Mouse (Mus musculus) CH12.LX (cell line): Measurements from ENCODE around the gene Gatd1. TPM values are rescaled to one million over a fixed set of nuclear protein-coding genes. Genes with fewer than 3 reads are reported as not detected.

Experiments
- DNase-seq: peaks from one replicate; pipeline ENCODE4 v3.0.0-alpha.2; 2013; ENCODE audit errors: extremely low read depth
- H3K27ac ChIP-seq: 2 replicates; pipeline ENCODE4 v1.5.1; 2012; ENCODE audit warnings: low read depth, mild to moderate bottlenecking, control low read depth, moderate library complexity; ENCODE audit not compliant: insufficient read depth
- H3K27me3 ChIP-seq: replicated peaks from 2 replicates; pipeline ENCODE3; 2012; ENCODE audit warnings: inconsistent platforms
- H3K36me3 ChIP-seq, 2 experiments: replicated peaks in 1 of 2; 2 replicates each; pipeline versions ENCODE3 to v1.6.1; 2012; ENCODE audit warnings: inconsistent platforms in 1 of 2, low read length in 1 of 2, mild to moderate bottlenecking in 1 of 2, mixed read lengths in 1 of 2, moderate library complexity in 1 of 2; ENCODE audit not compliant: control insufficient read depth in 1 of 2, insufficient read depth in 1 of 2
- H3K4me1 ChIP-seq, 2 experiments: 2 replicates each; pipeline ENCODE4 v1.6.1; 2012; ENCODE audit warnings: inconsistent platforms in 1 of 2, moderate library complexity in 1 of 2; ENCODE audit not compliant: insufficient read depth in 2 of 2, control insufficient read depth in 1 of 2
- H3K4me2 ChIP-seq: 2 replicates; pipeline ENCODE4 v1.6.1; 2012; ENCODE audit warnings: low read depth, mild to moderate bottlenecking, control low read depth; ENCODE audit not compliant: poor library complexity, insufficient read depth, severe bottlenecking
- H3K4me3 ChIP-seq, 3 experiments: fragments of 150-350 bp in 1 of 3; sonication (generic) in 1 of 3; replicated peaks in 1 of 3; 2 replicates each; pipeline versions ENCODE3 to v1.5.1; 2011 to 2012; ENCODE audit warnings: low read depth in 2 of 3, low read length in 2 of 3, mild to moderate bottlenecking in 2 of 3, moderate library complexity in 2 of 3, control low read depth in 1 of 3, improper control_type of control experiment in 1 of 3, inconsistent platforms in 1 of 3, mixed read lengths in 1 of 3; ENCODE audit not compliant: poor library complexity in 1 of 3
- H3K79me2 ChIP-seq: replicated peaks from 2 replicates; pipeline ENCODE4 v1.6.1; 2012; ENCODE audit warnings: mild to moderate bottlenecking, moderate library complexity; ENCODE audit not compliant: control insufficient read depth, poor library complexity, insufficient read depth, severe bottlenecking; ENCODE audit errors: extremely low read depth
- H3K9ac ChIP-seq: 2 replicates; pipeline ENCODE4 v1.6.1; 2012; ENCODE audit warnings: low read depth, mild to moderate bottlenecking, control low read depth, moderate library complexity; ENCODE audit not compliant: insufficient read depth
- H3K9me3 ChIP-seq: replicated peaks from 2 replicates; pipeline ENCODE3; 2012; ENCODE audit warnings: low read length, inconsistent platforms, mixed read lengths
- BHLHE40 ChIP-seq: IDR thresholded peaks from 2 replicates; pipeline ENCODE4 v1.6.1; 2011; ENCODE audit warnings: mild to moderate bottlenecking, low read depth, low read length, improper control_type of control experiment
- CHD1 ChIP-seq: IDR thresholded peaks from 2 replicates; pipeline ENCODE4 v1.6.1; 2012; ENCODE audit warnings: low read depth, low read length, improper control_type of control experiment, inconsistent platforms
- CHD2 ChIP-seq: IDR thresholded peaks from 2 replicates; pipeline ENCODE4 v1.6.1; 2011; ENCODE audit warnings: low read length, improper control_type of control experiment
- CTCF ChIP-seq, 2 experiments: IDR thresholded peaks in 1 of 2; conservative IDR thresholded peaks in 1 of 2; 2 replicates each; pipeline ENCODE4 v1.5.1; 2011 to 2012; ENCODE audit warnings: low read depth in 2 of 2, low read length in 2 of 2, improper control_type of control experiment in 1 of 2, inconsistent platforms in 1 of 2, mild to moderate bottlenecking in 1 of 2, moderate library complexity in 1 of 2
- E2F4 ChIP-seq: IDR thresholded peaks from 2 replicates; pipeline ENCODE4 v1.6.1; 2011; ENCODE audit warnings: low read depth, low read length, improper control_type of control experiment; ENCODE audit not compliant: insufficient replicate concordance
- ELF1 ChIP-seq: IDR thresholded peaks from 2 replicates; pipeline ENCODE4 v1.6.1; 2014; ENCODE audit warnings: low read depth, mild to moderate bottlenecking, inconsistent platforms, low read length, improper control_type of control experiment
- EP300 ChIP-seq: IDR thresholded peaks from 2 replicates; pipeline ENCODE4 v1.6.1; 2011; ENCODE audit warnings: low read length, improper control_type of control experiment
- ETS1 ChIP-seq: conservative IDR thresholded peaks from 2 replicates; pipeline ENCODE4 v1.6.1; 2012; ENCODE audit warnings: low read depth, mild to moderate bottlenecking, inconsistent platforms, low read length, improper control_type of control experiment, moderate library complexity
- GABPA ChIP-seq: IDR thresholded peaks from 2 replicates; pipeline ENCODE4 v1.6.1; 2012; ENCODE audit warnings: low read depth, low read length, improper control_type of control experiment, inconsistent platforms; ENCODE audit not compliant: insufficient replicate concordance
- HCFC1 ChIP-seq: IDR thresholded peaks from 2 replicates; pipeline ENCODE4 v1.6.1; 2012; ENCODE audit warnings: low read depth, mild to moderate bottlenecking, inconsistent platforms, low read length, improper control_type of control experiment
- IRF4 ChIP-seq: IDR thresholded peaks from 2 replicates; pipeline ENCODE4 v1.6.1; 2014; ENCODE audit warnings: low read depth, mild to moderate bottlenecking, inconsistent platforms, low read length, improper control_type of control experiment
- JUND ChIP-seq: conservative IDR thresholded peaks from 2 replicates; pipeline ENCODE4 v1.6.1; 2011; ENCODE audit warnings: low read depth, low read length, improper control_type of control experiment
- KAT2A ChIP-seq: IDR thresholded peaks from 2 replicates; pipeline ENCODE4 v1.6.1; 2012; ENCODE audit warnings: low read length, improper control_type of control experiment, inconsistent platforms; ENCODE audit not compliant: insufficient replicate concordance
- MAFK ChIP-seq: IDR thresholded peaks from 2 replicates; pipeline ENCODE4 v1.6.1; 2011; ENCODE audit warnings: low read length, improper control_type of control experiment; ENCODE audit not compliant: insufficient replicate concordance
- MAX ChIP-seq: IDR thresholded peaks from 2 replicates; pipeline ENCODE4 v1.6.1; 2011; ENCODE audit warnings: low read length, improper control_type of control experiment
- MAZ ChIP-seq: IDR thresholded peaks from 2 replicates; pipeline ENCODE4 v1.6.1; 2012; ENCODE audit warnings: low read depth, mild to moderate bottlenecking, inconsistent platforms, low read length, improper control_type of control experiment, moderate library complexity
- MEF2A ChIP-seq: IDR thresholded peaks from 2 replicates; pipeline ENCODE4 v1.6.1; 2014; ENCODE audit warnings: low read depth, mild to moderate bottlenecking, inconsistent platforms, low read length, improper control_type of control experiment, borderline replicate concordance
- MYC ChIP-seq: IDR thresholded peaks from 2 replicates; pipeline ENCODE4 v1.6.1; 2011; ENCODE audit warnings: low read depth, mild to moderate bottlenecking, improper control_type of control experiment, low read length
- PAX5 ChIP-seq: IDR thresholded peaks from 2 replicates; pipeline ENCODE4 v1.6.1; 2012; ENCODE audit warnings: low read length, inconsistent platforms, mixed read lengths
- POLR2A ChIP-seq: IDR thresholded peaks from 2 replicates; pipeline ENCODE4 v1.6.1; 2011; ENCODE audit warnings: low read depth, mild to moderate bottlenecking, improper control_type of control experiment, low read length
- RCOR1 ChIP-seq: conservative IDR thresholded peaks from 2 replicates; pipeline ENCODE4 v1.6.1; 2012; ENCODE audit warnings: low read depth, mild to moderate bottlenecking, inconsistent platforms, low read length, improper control_type of control experiment
- SMC3 ChIP-seq: IDR thresholded peaks from 2 replicates; pipeline ENCODE4 v1.6.1; 2011; ENCODE audit warnings: low read depth, low read length, improper control_type of control experiment
- TBP ChIP-seq: conservative IDR thresholded peaks from 2 replicates; pipeline ENCODE4 v1.6.1; 2011; ENCODE audit warnings: low read depth, low read length, improper control_type of control experiment
- TCF12 ChIP-seq: IDR thresholded peaks from 2 replicates; pipeline ENCODE4 v1.6.1; 2014; ENCODE audit warnings: low read depth, mild to moderate bottlenecking, inconsistent platforms, low read length, improper control_type of control experiment
- UBTF ChIP-seq: IDR thresholded peaks from 2 replicates; pipeline ENCODE4 v1.6.1; 2012; ENCODE audit warnings: low read depth, mild to moderate bottlenecking, inconsistent platforms, low read length, improper control_type of control experiment, moderate library complexity
- USF1 ChIP-seq: IDR thresholded peaks from 2 replicates; pipeline ENCODE4 v1.6.1; 2014; ENCODE audit warnings: low read depth, mild to moderate bottlenecking, inconsistent platforms, low read length, improper control_type of control experiment
- USF2 ChIP-seq: conservative IDR thresholded peaks from 2 replicates; pipeline ENCODE4 v1.6.1; 2011; ENCODE audit warnings: low read depth, low read length, improper control_type of control experiment
- ZC3H11A ChIP-seq: IDR thresholded peaks from 2 replicates; pipeline ENCODE4 v1.6.1; 2012; ENCODE audit warnings: low read depth, mild to moderate bottlenecking, inconsistent platforms, low read length, improper control_type of control experiment
- ZKSCAN1 ChIP-seq: IDR thresholded peaks from 2 replicates; pipeline ENCODE4 v1.6.1; 2012; ENCODE audit warnings: low read depth, inconsistent platforms, low read length, improper control_type of control experiment, borderline replicate concordance
- ZMIZ1 ChIP-seq: IDR thresholded peaks from 2 replicates; pipeline ENCODE4 v1.6.1; 2012; ENCODE audit warnings: low read depth, mild to moderate bottlenecking, inconsistent platforms, low read length, improper control_type of control experiment
- ZNF384 ChIP-seq: IDR thresholded peaks from 2 replicates; pipeline ENCODE4 v1.6.1; 2012; ENCODE audit warnings: low read depth, low read length, improper control_type of control experiment, inconsistent platforms
- dilution Hi-C: fragments of 300-500 bp; cut with MboI; formaldehyde crosslinking; loops from 2 replicates; pipeline ENCODE4 v1.14.3; 2020; ENCODE audit warnings: low sequenced_read_pairs; ENCODE audit not compliant: extremely low pct_unique_long_range_greater_than_20kb, extremely low pct_ligation_motif_present
- in situ Hi-C: fragments of 300-500 bp; cut with MboI; formaldehyde crosslinking; loops from 3 replicates; pipeline ENCODE4 v1.14.3; 2019; ENCODE audit warnings: low sequenced_read_pairs, low pct_ligation_motif_present, low pct_unique_long_range_greater_than_20kb, mixed read lengths
- polyA plus RNA-seq: library from polyadenylated mRNA; unstranded; fragments of >175 nt; gene quantifications from 2 replicates; pipeline ENCODE4 v1.2.1, GENCODE M21; 2012; ENCODE audit warnings: low read depth; ENCODE audit not compliant: insufficient read length
- total RNA-seq, 2 experiments: library from RNA; depleted of rRNA; stranded (reverse); fragments of 300-350 nt in 1 of 2; fragments of >200 nt in 1 of 2; gene quantifications; 2 replicates each; pipeline ENCODE4 v1.2.3; 2012 to 2014

Gene Gatd1
- total and polyA plus RNA-seq, 3 experiments, result 21.2 to 31.4 (median 29.6) TPM

DNA sequence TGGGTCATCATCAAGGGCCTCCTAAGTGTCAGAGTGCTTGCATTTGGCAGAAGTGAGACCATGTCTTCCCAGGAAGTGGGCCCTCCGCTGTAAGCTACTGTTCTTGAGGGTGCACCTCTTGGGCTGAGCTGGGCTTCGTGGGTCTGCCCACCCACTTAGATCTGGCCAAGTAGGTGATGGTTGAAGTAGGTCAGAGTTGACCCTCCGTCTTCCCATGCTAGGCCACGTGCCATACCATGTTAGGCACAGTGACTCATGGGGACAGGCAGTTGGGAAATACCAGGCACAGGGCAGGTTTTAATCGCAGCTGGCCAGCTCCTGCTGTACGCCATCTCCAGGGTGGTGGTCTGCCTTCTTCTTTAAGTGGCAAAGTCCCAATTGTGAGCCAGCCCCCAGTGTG lies 42.8 kb upstream of the Gatd1 start:
- Histone ChIP-seq H3K27ac (no peak overlapping the region), H3K4me1 (peaks cover 11 to 26% of the 10 kb centered on the region in 2 experiments), H3K4me2 (no peak overlapping the region), H3K9ac (no peak overlapping the region), H3K79me2 (no peaks in the 10 kb centered on the region), H3K4me3 (no peak overlapping the region), H3K9me3 (no peaks in the 10 kb centered on the region), H3K27me3 (no peaks in the 10 kb centered on the region), H3K36me3 (peaks cover 28 to 49% of the 10 kb centered on the region in 2 experiments)
- no peak for DNase-seq
- in situ Hi-C loops, result no loop called here
- TF ChIP-seq E2F4 (no peak), RCOR1 (no peak), KAT2A (no peak), MYC (no peak), CHD2 (no peak), ZNF384 (no peak)
- dilution Hi-C loops, result no loop called here

DNA sequence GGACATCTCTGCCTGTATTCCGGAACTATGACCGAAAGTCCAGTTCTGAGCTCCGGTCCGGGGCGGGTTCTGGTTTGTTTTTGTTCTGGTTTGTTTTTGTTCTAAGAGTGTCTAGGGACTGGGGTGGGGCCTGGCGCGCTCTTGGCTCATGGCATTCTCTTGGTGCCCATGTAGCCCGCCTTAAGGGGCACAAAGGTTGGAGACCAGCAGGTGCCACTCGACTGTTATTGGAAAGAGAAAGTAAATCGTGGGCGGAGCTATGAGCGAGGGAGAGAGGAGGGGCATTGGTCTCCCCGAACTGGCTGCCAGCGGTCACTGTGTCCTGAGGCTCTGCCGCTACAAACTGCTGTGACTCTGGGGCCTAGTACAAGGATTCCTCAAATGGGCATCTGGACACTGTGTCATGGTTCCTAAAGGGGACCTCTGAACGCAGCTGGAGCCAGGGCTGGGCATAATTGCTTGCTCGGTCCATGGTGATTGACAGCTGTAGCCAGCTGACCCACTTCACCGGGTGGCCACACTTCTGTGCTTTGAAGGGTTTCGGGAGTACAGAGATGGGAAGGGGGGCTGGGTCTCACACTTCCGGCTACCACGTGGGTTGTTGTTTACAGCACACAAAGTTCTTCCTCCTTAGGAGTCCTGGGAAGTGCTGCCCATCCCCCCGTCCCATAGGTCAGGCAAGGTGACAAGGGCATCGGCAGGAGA lies 41.8 kb upstream of the Gatd1 start:
- H3K9me3 ChIP-seq, result no peaks in the 10 kb centered on the region
- H3K9ac ChIP-seq, result peak overlapping the region; percentile 41
- no peaks in the 10 kb centered on the region for H3K27me3 ChIP-seq
- H3K4me2 ChIP-seq, result peak overlapping the region; percentile 64
- in situ Hi-C loops (no loop called here), dilution Hi-C loops (no loop called here)
- peak overlapping the region; percentile 77 to 96 (median 83) for H3K4me3 ChIP-seq
- peak overlapping the region; percentile 66 for H3K27ac ChIP-seq
- H3K36me3 ChIP-seq, result peaks cover 38 to 57% of the 10 kb centered on the region in 2 experiments
- no peak for DNase-seq
- H3K79me2 ChIP-seq, result no peaks in the 10 kb centered on the region
- peaks cover 11 to 29% of the 10 kb centered on the region in 2 experiments for H3K4me1 ChIP-seq
- TF ChIP-seq GABPA (no peak), CTCF (conservative IDR thresholded peaks at IDR 0.05 in 1 of 2, IDR thresholded peaks at IDR 0.05 in 1 of 2; ENCODE audit: low read depth in 2 of 2, low read length in 2 of 2) (no peak), JUND (no peak), KAT2A (no peak), TBP (no peak), EP300 (no peak), CHD2 (no peak), ZMIZ1 (0 out of 2 replicates have a peak, but pooled peaks have one; percentile 6), USF1 (no peak), BHLHE40 (no peak), ZNF384 (no peak), MAFK (no peak), USF2 (no peak), SMC3 (no peak), MEF2A (no peak), TCF12 (no peak), IRF4 (no peak), CHD1 (no peak), ETS1 (no peak), ELF1 (0 out of 2 replicates have a peak, but pooled peaks have one; percentile 16), E2F4 (no peak), HCFC1 (no peak), MAZ (no peak), MYC (no peak), PAX5 (no peak), ZC3H11A (no peak), UBTF (no peak), MAX (peak; percentile 87), ZKSCAN1 (no peak), POLR2A (no peak)
